Mouse (Mus musculus) hindbrain, postnatal 0 days (tissue): Measurements from ENCODE around the gene Tnip1. TPM values are rescaled to one million over a fixed set of nuclear protein-coding genes. Genes with fewer than 3 reads are reported as not detected.

Source experiments
- ATAC-seq: fragments of 200-750 bp; cut with Nextera tagmentation; 2 replicates; pipeline ENCODE4 v1.8.0; 2017; ENCODE audit warnings: mild to moderate bottlenecking, moderate TSS enrichment, moderate library complexity
- DNase-seq: peaks from one replicate; pipeline ENCODE4 v3.0.0-alpha.2; 2015; ENCODE audit warnings: low spot score
- H3K27ac ChIP-seq: fragments of 300-500 bp; sonication (generic); 2 replicates; pipeline ENCODE4 v1.5.1; 2014; ENCODE audit warnings: mild to moderate bottlenecking
- H3K27me3 ChIP-seq: fragments of 300-500 bp; sonication (generic); 2 replicates; pipeline ENCODE4 v1.6.1; 2014; ENCODE audit warnings: low read length, mixed read lengths; ENCODE audit not compliant: insufficient read depth
- H3K36me3 ChIP-seq: fragments of 300-500 bp; sonication (generic); 2 replicates; pipeline ENCODE4 v1.6.1; 2014; ENCODE audit warnings: low read length, mixed read lengths; ENCODE audit not compliant: insufficient read depth
- H3K4me1 ChIP-seq: fragments of 300-500 bp; sonication (generic); 2 replicates; pipeline ENCODE4 v1.6.1; 2014; ENCODE audit warnings: antibody characterized with exemption, low read length, mixed read lengths; ENCODE audit not compliant: insufficient read depth
- H3K4me2 ChIP-seq: fragments of 300-500 bp; sonication (generic); 2 replicates; pipeline ENCODE4 v1.6.1; 2014; ENCODE audit warnings: low read depth, mild to moderate bottlenecking, low read length, moderate library complexity, mixed read lengths
- H3K4me3 ChIP-seq: fragments of 300-500 bp; sonication (generic); 2 replicates; pipeline ENCODE4 v1.5.1; 2014; ENCODE audit warnings: low read length
- H3K9ac ChIP-seq: fragments of 300-500 bp; sonication (generic); replicated peaks from 2 replicates; pipeline ENCODE4 v1.6.1; 2014; ENCODE audit warnings: mild to moderate bottlenecking, low read length, moderate library complexity, mixed read lengths
- H3K9me3 ChIP-seq: fragments of 300-500 bp; sonication (generic); 2 replicates; pipeline ENCODE4 v1.6.1; 2016; ENCODE audit warnings: low read length, mixed read lengths
- CTCF ChIP-seq: IDR thresholded peaks from 2 replicates; pipeline ENCODE4 v1.5.1; 2016; ENCODE audit warnings: antibody characterized with exemption, control low read depth, low read depth
- WGBS: fragments of 180-500 bp; shearing (Covaris S2); extraction: QIAGEN DNeasy Blood & Tissue Kit; methylation state at CpG from one replicate; pipeline ENCODE4 v1.1.7; 2014; 5-methylcytosine and 5-hydroxymethylcytosine counted together
- polyA plus RNA-seq: library from polyadenylated mRNA; unstranded; fragments of >200 nt; fragmentation: Nextera tagmentation; extraction: Ambion mirVana; gene quantifications from 2 replicates; pipeline ENCODE4 v1.2.1, GENCODE M21; 2015
- total RNA-seq: library from RNA; depleted of rRNA; stranded (reverse); fragments of >200 nt; gene quantifications from 2 replicates; pipeline ENCODE4 v1.2.3, GENCODE M21; 2014

Tnip1 gene
- total and polyA plus RNA-seq, 2 experiments from 2014 or later, result 16.7 to 17.1 TPM

DNA sequence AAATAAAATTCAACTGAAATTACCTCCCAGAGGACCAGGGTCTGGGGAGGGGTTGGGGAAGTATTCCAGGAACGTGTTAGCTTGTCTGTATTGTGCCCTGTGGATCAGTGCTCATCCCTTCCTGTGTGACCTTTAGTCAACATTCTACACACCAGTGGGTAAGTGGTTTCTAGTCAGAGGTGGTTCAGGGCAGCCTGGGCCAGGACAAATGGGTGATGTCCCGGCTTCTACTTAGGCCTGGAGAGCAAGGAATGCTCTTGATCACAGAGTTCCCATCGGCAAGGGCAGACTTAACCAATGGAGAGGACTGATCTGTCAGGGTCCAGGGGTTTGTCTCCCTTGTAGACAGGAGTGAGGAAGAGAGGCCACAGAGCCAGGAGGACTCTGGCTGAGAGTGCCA, 40.2 kb downstream of the Tnip1 start:
- H3K27me3 ChIP-seq, result no peaks in the 10 kb centered on the region
- H3K9me3 ChIP-seq, result no peaks in the 10 kb centered on the region
- TF ChIP-seq CTCF, result no peak
- no peak overlapping the region for H3K9ac ChIP-seq
- H3K27ac ChIP-seq, result no peak overlapping the region
- DNase-seq (no peak), ATAC-seq (no peak)
- H3K4me3 ChIP-seq, result no peak overlapping the region
- H3K36me3 ChIP-seq, result peaks cover 43% of the 10 kb centered on the region
- H3K4me1 ChIP-seq, result no peaks in the 10 kb centered on the region
- WGBS, result 94% methylated on average over 3 of the region's 3 CpGs
- no peak overlapping the region for H3K4me2 ChIP-seq

DNA sequence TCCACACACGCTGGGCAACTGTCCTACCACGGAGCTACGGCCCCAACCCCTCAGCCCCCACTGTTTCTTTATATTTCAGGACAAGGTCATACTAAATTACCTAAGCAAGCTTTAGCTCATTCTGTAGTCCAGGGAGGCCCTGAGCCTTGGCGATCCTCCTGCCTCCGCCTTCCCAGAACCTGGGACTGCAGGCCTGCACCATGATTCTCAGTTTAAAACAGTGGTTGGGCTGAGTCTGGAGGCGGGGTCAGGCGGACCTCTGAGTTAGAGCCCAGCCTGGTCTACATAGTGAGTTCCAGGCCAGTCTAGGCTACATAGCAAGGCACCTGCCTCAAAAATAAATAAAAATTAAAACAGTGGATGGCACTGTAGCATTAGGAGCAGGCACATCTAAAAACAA, 40.9 kb downstream of the Tnip1 start:
- Histone ChIP-seq H3K9ac (no peak overlapping the region), H3K9me3 (no peaks in the 10 kb centered on the region), H3K4me1 (no peaks in the 10 kb centered on the region), H3K27me3 (no peaks in the 10 kb centered on the region), H3K4me2 (no peak overlapping the region), H3K27ac (no peak overlapping the region), H3K4me3 (no peak overlapping the region), H3K36me3 (peaks cover 45% of the 10 kb centered on the region)
- ATAC-seq (peak; percentile 47; the same call in 1 of the 2 replicates), DNase-seq (peak; percentile 12)
- 48% methylated on average over 7 of the region's 7 CpGs for WGBS
- no peak for TF ChIP-seq CTCF

DNA sequence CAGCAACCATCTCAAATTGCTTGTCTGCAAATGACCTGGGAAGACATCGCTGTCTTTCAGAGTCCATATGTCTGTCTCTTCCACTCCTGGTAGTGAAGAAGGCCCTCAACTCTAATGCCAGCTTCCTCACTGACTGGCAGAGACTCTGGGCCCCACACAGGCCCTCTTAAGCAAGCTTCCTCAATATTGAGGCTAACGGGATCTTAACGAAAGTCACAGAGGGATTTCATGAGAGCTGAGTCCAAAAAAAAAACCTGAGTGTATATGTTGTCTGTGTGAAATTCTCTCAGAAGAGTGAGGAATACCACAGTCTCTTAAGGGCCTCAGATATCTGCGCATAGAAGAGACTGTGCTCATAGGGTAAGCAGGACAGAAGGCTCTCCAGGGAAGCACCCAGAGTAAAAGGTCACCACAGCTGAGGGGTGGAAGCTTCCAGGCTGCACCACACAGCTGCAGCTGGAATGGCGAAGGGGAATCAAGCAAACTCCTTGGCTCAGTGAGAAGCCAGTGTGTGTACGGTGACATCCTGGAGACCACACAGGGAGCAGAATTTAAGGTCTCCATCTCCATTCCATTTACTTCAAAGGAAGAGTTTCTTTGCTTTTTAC, 41.6 kb downstream of the Tnip1 start:
- H3K36me3 ChIP-seq, result peaks cover 46% of the 10 kb centered on the region
- no peaks in the 10 kb centered on the region for H3K27me3 ChIP-seq
- TF ChIP-seq CTCF, result no peak
- no peak overlapping the region for H3K4me3 ChIP-seq
- WGBS, result 78% methylated on average over 6 of the region's 6 CpGs
- ATAC-seq (no peak), DNase-seq (no peak)
- no peak overlapping the region for H3K4me2 ChIP-seq
- H3K4me1 ChIP-seq, result no peaks in the 10 kb centered on the region
- no peak overlapping the region for H3K27ac ChIP-seq
- H3K9me3 ChIP-seq, result no peaks in the 10 kb centered on the region
- H3K9ac ChIP-seq, result no peak overlapping the region

DNA sequence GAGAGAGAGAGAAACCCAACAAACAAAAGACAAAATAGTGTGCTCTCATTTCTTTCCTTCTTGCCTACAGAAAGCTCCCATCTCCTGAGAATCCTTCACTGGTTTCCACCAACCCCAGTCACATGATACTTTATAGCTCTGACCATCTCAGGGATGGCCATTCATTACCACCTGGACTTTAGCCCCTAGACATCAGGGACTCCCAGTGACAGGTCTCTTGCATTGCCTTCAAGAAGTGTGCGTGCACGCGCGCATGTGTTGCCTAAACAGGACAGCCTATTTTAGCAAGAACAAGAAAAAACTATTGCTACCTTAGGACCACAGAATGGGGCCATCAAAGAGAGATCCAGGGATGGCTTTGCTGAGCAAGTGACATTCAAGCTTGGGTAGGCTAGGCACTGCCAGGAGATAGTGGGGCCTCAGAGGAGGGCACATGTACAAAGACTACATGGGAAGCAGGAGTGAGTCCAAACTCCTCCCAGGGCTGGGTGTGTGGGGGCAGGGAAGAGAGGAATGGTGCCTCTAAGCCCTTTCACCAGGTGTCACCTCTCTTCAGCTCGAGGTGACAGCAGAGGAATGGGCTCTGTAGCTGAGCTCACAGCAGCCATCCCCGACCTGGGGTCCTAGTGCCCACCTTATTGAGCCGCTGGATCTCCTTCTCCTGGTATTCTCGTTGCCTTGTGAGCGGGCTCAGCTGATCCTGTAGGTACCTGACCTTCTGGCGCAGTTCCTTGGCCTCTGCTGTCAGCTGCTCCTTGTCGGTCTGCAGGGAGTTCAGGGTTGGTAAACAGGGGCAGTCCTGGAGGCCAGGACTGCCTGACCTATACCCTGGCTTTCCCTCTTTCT, 42.4 kb downstream of the Tnip1 start:
- Histone ChIP-seq H3K27me3 (no peaks in the 10 kb centered on the region), H3K36me3 (peaks cover 48% of the 10 kb centered on the region), H3K9me3 (no peaks in the 10 kb centered on the region), H3K9ac (no peak overlapping the region), H3K27ac (no peak overlapping the region), H3K4me1 (no peaks in the 10 kb centered on the region), H3K4me3 (no peak overlapping the region), H3K4me2 (no peak overlapping the region)
- no peak for ATAC-seq
- no peak for DNase-seq
- 79% methylated on average over 11 of the region's 11 CpGs for WGBS
- no peak for TF ChIP-seq CTCF

DNA sequence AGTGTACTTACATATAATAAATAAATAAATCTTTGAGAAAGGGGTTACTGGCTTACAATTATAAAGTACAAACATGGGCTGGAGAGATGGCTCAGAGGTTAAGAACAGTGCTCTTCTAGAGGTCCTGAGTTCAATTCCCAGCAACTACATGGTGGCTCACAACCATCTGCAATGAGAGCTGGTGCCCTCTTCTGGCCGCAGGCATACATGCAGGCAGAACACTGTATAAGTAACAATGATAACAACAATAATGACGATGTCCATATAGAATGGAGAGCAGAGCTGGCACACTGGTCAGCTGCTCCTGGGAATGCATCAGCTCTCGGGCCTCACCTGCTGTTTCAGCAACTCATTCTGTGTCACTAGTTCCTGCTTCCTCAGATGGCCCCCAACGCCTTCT, 44.4 kb downstream of the Tnip1 start:
- H3K4me2 ChIP-seq, result no peak overlapping the region
- H3K36me3 ChIP-seq, result peaks cover 42% of the 10 kb centered on the region
- DNase-seq (no peak), ATAC-seq (no peak)
- no peaks in the 10 kb centered on the region for H3K9me3 ChIP-seq
- no peaks in the 10 kb centered on the region for H3K27me3 ChIP-seq
- no peak overlapping the region for H3K9ac ChIP-seq
- no peaks in the 10 kb centered on the region for H3K4me1 ChIP-seq
- peak; percentile 42 for TF ChIP-seq CTCF
- WGBS, result 93% methylated on average over 4 of the region's 4 CpGs
- no peak overlapping the region for H3K4me3 ChIP-seq
- H3K27ac ChIP-seq, result no peak overlapping the region

DNA sequence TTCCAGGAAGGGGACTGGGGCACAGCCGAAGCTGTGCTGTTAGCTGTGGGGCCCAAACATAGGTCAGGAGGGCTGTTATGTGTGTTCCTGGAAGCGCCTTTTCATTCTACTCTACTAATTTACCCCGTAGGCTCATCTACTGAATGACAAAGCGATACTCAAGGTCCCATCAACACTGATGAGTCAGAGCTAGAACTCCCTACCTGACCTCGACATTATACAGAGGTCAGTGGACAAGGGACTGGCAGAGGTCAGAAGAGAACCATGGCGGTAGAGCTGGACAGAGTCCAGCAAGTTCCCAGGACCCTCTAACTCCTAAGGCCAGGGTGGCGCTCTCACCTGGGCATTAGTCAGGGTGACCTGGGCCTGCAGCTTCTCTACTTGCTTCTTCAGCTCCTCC, 45.3 kb downstream of the Tnip1 start:
- no peak for ATAC-seq
- H3K27me3 ChIP-seq, result no peaks in the 10 kb centered on the region
- no peaks in the 10 kb centered on the region for H3K4me1 ChIP-seq
- no peak overlapping the region for H3K4me3 ChIP-seq
- peaks cover 36% of the 10 kb centered on the region for H3K36me3 ChIP-seq
- no peak overlapping the region for H3K9ac ChIP-seq
- H3K4me2 ChIP-seq, result no peak overlapping the region
- no peaks in the 10 kb centered on the region for H3K9me3 ChIP-seq
- no peak for TF ChIP-seq CTCF
- no peak overlapping the region for H3K27ac ChIP-seq
- WGBS, result 92% methylated on average over 7 of the region's 7 CpGs
- DNase-seq, result no peak

DNA sequence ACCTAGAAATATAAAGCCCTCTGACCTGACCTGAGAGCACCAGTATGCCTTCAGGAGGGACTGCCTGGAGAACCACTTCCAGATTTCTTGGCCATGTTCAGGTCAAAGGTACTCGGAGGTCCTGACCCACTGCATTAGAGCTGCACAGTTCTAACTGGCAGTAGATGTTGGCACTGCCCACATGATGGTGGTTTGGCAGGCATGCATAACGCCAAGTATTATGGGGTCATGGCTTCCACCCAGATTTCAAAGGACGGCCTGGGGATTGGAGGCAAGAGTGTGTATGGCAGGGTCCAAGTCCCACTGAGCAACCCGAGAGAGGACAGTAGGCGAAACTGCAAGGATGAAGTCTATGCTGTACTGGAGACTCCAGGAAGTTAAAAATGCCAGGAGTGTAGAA, 48.9 kb downstream of the Tnip1 start:
- Histone ChIP-seq H3K4me3 (no peak overlapping the region), H3K9ac (no peak overlapping the region), H3K9me3 (no peaks in the 10 kb centered on the region), H3K4me2 (no peak overlapping the region), H3K27me3 (no peaks in the 10 kb centered on the region), H3K4me1 (no peaks in the 10 kb centered on the region), H3K36me3 (peaks cover 32% of the 10 kb centered on the region), H3K27ac (no peak overlapping the region)
- TF ChIP-seq CTCF, result no peak
- no peak for DNase-seq
- ATAC-seq, result no peak
- WGBS, result 88% methylated on average over 5 of the region's 5 CpGs
